Mouse (Mus musculus) cerebellum, postnatal 14 days (tissue): ENCODE data around the gene 9530003J23Rik.
"Not testable (repeated sequence)": the region's sequence is repeated elsewhere in the genome, so short reads cannot be mapped to it uniquely, and the experiment has no call there.

Experiments
- DNase-seq, 2 experiments: peaks; one replicate each; pipeline ENCODE4 v3.0.0; 2021; ENCODE audit warnings: mixed read lengths in 2 of 2

9530003J23Rik gene

GRCm38 (mm10) chr10:117224102-117224990 is 14.2 kb downstream of the 9530003J23Rik start, which contains the start of gene Yeats4:
Gene Yeats4, minus strand, starts transcription at chr10:117224507.
- DNase-seq = peak; percentile 97 to 98

- DNase-seq = no peak
These were observed 14.8 kb downstream of the 9530003J23Rik start for GRCm38 (mm10) chr10:117223758-117224101.

GRCm38 (mm10) chr10:117222821-117223220 is 15.7 kb downstream of the 9530003J23Rik start:
- DNase-seq = no peak

GRCm38 (mm10) chr10:117218351-117218750 is 20.2 kb downstream of the 9530003J23Rik start:
- DNase-seq = no peak

GRCm38 (mm10) chr10:117217246-117217840 is 21.2 kb downstream of the 9530003J23Rik start:
- no peak for DNase-seq

GRCm38 (mm10) chr10:117216793-117217192 is 21.7 kb downstream of the 9530003J23Rik start:
- DNase-seq = peak; percentile 52 to 68

- DNase-seq = no peak
These were observed 22.4 kb downstream of the 9530003J23Rik start for GRCm38 (mm10) chr10:117216132-117216495.

- DNase-seq = no peak
These were observed 22.9 kb downstream of the 9530003J23Rik start for GRCm38 (mm10) chr10:117215409-117216131.

- no peak for DNase-seq
These were observed 27.5 kb downstream of the 9530003J23Rik start for GRCm38 (mm10) chr10:117211023-117211422.

- DNase-seq = peak; percentile 53 to 67
These were observed 29.0 kb downstream of the 9530003J23Rik start for GRCm38 (mm10) chr10:117209469-117209938.

- DNase-seq = not testable (repeated sequence)
These were observed 29.7 kb downstream of the 9530003J23Rik start for GRCm38 (mm10) chr10:117208787-117209186.

GRCm38 (mm10) chr10:117208221-117208620 is 30.3 kb downstream of the 9530003J23Rik start:
- no peak for DNase-seq

- DNase-seq = no peak
These were observed 32.4 kb downstream of the 9530003J23Rik start for GRCm38 (mm10) chr10:117206070-117206469.

GRCm38 (mm10) chr10:117203558-117203981 is 34.9 kb downstream of the 9530003J23Rik start:
- no peak for DNase-seq

- no peak for DNase-seq
These were observed 35.4 kb downstream of the 9530003J23Rik start for GRCm38 (mm10) chr10:117202981-117203557.

- no peak for DNase-seq
These were observed 38.8 kb downstream of the 9530003J23Rik start for GRCm38 (mm10) chr10:117199701-117200100.

- DNase-seq = no peak
These were observed 41.8 kb downstream of the 9530003J23Rik start for GRCm38 (mm10) chr10:117196696-117197095.

GRCm38 (mm10) chr10:117195748-117196147 is 42.8 kb downstream of the 9530003J23Rik start:
- no peak for DNase-seq

GRCm38 (mm10) chr10:117195005-117195404 is 43.5 kb downstream of the 9530003J23Rik start:
- DNase-seq = no peak

- no peak for DNase-seq
These were observed 45.1 kb downstream of the 9530003J23Rik start for GRCm38 (mm10) chr10:117193364-117193763.

- DNase-seq = no peak
These were observed 53.0 kb downstream of the 9530003J23Rik start for GRCm38 (mm10) chr10:117185399-117186089.
